Mouse (Mus musculus) kidney, adult 9 months (tissue): ENCODE measurements around the gene Tle3.

ENCODE experiments used
- DNase-seq: peaks from one replicate; pipeline ENCODE4 v3.0.0; 2022

Gene Tle3

DNA sequence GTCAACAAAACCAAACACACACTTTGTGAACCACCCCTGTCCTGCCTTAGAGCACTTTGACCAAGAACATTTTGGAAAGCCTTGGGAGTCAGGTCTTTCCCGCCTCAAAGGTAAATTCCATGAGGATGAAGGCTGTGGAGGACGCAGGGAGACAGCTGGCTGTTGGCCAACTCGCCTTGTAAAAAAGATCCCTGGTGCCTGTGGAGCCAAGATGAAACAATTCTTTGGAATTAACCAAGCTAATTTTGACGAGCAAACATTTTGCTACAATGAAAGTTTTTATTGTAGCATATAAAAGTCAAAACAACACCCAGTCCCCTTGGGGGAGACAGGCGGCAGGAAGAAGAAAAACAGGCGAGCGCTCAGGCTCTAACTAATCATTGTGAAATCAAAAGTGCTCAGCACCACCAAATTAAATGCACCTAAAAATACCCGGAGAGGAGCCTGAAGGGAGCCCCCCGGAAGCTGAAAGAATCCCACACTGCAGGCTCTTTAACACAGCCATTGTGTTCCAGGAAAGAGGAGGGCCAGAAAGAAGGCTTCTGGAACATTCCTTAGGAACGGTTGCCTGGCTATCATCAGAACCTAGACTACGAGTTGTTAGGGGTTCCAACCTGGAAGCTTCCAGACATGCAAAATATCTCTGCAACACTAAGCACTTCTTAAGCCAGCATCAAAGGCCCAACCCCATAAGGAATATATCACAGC, 69.2 kb downstream of the Tle3 start:
- no peak for DNase-seq

DNA sequence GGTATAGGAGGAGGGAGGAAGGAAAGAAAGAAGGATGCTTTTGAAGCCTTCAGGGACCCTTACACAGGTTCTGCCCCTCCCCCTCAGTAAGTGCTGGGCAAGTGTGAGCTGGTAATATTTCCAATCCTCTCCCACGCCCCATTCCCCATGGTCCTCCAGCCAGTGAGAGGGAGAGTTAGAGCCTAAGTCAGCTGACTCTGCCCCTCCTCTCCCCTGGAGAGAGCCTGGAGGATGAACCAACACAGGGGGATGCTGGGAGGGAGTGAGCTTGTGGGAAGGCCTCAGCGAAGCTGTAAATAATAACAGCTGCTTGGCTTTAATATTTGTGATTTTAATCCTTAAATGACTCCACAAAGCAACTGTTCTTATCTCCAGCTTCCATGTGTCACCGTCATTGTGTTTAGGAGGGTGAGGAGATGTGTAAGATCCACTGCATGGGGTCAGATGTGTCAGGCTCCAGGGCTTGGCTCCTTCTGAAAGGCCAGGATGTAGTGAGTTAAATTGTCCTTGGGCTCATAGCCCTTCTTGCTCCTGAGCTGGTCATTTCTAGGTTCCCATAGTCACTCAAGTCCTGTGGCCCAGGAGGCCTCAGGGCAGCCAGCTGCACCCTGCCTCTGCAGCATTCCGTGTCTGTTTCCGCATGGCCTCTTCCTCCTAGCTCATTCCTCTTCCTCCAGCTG, 70.9 kb downstream of the Tle3 start:
- DNase-seq: peak; percentile 21

DNA sequence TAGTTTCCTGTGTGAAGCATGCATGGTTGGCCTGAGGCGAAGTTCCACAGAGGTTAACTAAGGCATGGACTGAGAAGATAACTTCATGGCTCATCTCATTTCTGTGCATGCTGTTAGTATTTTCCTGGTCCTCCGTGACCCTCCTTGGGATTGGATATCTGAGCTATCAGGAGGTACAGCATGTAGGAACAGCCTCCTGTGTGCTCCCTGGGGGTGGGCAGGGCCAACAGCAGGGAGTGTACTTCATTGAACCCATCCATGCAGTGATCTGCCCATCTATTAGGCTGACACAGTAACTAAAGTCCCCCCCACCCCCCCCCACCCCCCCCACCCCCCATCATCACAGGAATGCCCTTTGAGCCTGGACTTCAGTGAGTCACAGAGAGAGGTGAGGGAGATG, 73.0 kb downstream of the Tle3 start:
- no peak for DNase-seq

DNA sequence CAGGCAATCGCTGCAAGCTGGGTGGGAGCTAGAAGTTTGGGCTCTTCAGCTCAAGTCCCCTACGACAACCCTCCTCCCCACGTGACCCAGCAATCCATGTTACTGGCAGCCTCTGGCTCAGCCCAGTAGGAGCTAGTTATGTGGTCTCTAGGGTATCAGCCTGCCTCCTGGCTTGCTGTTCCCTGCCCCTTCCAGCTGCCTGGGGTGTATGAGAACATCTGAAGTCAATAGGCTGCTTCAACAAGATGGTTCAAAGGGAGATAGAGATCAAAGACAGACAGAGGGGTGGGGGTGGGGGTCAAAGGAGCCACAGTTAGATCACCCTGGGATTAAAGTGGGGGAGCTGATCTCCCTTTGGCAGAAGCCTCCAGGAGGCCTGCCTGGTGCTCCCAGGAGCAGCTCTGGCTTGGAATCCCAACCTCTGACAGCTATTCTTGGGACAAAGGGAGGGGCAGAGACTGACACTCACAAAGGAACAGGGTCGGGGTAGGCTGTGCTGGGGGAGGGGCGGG, 73.6 kb downstream of the Tle3 start:
- DNase-seq: no peak

DNA sequence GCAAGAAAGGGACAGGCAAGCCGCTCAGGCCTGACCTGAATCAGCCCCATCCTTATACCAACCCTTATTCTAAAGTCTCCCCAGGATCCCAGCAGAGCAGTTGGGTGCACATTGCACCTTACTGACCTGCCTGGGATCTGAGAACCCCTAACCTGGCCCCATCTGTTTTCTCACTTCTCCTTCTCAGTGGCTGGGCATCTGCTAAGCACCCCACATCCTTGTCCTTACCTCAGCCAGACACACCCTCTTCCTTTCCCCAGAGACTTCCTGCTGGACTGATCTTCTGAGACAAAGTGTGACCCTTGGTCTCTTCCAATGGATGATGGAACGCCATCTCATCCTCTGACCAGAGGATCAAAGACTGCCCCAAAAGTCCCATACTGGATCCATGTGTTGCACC, 74.8 kb downstream of the Tle3 start:
- DNase-seq: no peak

DNA sequence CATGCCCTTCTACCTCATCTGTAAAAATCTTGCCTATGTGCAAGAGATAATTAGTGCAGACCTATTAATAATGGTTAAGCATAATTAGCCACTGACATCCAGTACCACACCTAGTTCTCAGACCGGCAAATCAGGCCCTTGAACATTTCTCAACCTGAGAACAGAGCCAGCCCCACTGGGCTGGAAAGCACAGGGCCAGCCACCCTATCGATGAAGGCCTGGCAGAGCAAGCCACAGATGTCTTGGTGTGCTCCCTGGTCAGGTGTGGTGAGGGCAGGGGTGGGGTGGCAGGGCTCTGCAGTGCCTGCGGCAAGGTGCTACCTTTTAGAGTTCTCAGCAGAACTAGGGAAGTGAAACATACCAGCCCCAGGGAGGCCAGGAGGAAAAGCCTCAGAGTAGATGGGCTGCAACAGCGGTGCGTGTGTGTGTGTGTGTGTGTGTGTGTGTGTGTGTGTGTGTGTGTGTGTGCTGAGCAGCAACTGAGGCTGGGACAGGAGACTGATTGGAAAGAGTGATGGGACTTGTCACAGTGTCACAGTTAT, 77.3 kb downstream of the Tle3 start:
- no peak for DNase-seq

DNA sequence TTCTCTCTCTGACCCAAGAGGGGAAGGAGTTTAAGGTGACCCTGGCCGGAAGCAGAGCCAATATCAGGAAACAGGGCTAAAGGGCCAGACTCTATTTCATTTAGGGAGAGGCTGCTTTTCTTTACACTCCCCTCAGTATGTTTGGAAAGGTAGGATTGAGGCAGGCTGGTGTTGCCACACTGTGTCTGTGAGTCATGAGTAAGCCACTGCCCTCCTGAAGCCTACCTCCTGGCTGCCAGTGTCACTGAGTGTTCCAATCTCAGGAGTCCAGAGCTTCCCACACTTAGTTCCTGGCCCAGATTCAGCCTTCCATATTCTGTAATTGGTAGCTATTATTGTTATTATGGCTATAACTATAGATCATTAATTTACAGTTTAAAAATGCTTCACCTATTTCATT, 79.9 kb downstream of the Tle3 start:
- no peak for DNase-seq

DNA sequence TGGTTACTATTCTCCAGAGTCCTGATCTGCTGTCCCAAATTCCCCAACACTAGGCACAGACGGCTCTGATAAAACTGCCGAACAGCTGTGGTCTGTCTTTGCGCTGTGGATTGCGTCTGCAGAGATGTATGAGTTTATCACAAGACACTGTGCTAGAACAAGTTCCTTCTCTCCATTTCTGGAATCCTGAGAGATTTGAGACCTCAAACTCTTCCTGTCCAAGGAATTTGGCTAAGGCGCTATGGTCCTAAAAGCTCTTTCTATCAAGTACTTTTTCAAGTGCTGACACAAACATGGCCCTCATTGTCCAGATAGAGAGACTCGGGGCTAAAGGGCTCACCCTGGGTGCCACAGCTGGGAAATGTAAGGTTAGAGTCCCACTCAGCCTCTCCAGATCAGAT, 83.7 kb downstream of the Tle3 start:
- peak; percentile 48 for DNase-seq

DNA sequence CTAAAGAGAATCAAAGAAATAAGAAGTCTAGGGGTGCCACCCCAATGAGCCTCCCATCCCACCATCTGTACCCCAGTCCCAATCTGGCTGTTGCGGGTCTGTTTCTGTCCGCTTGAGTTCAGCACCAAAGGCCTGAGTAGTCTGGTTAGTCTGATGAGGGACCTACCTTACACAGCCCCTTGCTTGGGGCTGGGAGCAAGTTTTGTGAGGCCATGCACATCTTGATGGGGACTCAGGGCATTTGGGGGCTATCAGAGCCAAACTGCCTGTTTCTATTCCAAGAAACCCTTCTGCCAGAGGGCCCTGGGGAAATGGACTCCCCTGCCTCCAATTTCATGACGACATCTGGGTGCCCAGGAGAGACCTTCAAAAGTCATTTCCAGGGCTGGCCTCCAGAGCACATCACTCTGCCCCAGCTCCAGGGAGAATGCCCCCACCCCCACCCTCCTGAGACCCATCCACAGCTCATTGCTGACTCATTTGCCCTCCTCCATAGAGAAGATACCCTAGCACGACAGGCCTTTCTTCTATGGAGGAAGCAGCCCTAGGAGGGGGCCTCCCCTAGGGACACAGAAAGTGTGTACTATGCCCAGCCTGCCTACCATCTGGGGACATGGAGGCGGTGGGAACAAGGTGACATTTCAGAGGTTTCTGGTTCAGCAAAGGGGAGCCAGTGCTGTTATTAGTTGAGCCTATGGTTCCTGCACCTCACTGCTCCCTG, 84.4 kb downstream of the Tle3 start:
- no peak for DNase-seq

DNA sequence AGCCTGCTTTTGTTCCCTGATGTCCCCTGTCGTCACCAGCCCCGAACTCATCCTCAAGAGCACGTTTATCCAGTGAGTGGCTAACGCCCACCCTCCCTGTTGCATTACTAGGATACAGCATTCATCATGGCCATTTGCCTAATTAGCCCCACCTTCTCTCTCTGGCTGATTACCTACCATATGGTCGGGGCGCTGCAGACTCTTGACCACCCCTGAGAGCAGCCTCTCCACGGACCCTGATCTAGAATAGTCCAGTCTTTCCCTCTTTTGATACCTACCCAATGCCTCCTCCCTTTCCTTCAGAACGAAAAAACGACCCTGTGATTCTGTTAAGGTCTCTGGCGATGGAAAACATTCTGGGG, 85.0 kb downstream of the Tle3 start:
- no peak for DNase-seq

DNA sequence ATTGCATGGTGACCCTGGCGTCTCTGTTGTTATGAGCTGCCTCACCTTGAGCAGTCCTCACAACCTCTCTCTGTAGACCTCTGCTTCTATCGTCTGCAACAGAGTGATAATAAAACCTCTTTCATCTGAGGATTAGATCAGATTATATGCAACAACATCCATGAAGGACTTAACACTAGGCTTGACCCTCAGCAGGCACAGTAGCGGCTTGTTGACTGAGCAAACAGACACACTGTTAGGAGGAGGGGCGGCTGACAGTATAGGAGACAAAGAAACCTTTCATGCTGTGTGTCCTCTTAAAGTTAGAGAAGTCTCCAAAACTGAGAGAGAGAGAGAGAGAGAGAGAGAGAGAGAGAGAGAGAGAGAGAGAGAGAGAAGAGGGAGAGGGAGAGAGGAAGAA, 89.7 kb downstream of the Tle3 start:
- no peak for DNase-seq

DNA sequence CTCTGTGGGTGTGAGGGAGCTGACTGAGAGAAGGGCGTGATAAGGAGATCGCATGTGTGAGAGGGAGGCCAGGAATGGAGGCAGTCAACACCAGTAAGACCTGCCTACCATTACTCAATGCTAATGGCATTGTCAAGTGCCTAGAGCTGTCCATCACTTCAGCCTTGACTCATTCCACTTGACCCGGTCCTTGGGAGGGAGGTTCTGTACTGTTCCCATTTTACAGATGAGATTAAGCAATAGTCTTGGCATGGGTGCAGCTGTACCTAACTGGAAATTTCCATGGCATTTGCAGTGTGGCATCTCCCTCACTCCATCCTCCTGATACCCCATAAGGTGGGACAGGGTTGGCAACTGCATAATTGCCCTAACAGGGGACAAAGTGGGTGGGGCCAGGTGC, 95.3 kb downstream of the Tle3 start:
- DNase-seq: no peak
